Mouse (Mus musculus) lung, postnatal 0 days (tissue): ENCODE data around the gene Serinc5. TPM values are rescaled to one million over a fixed set of nuclear protein-coding genes. Genes with fewer than 3 reads are reported as not detected.

Experiments
- ATAC-seq: fragments of 200-750 bp; cut with Nextera tagmentation; 2 replicates; pipeline ENCODE4 v1.8.0; 2017; ENCODE audit warnings: moderate library complexity
- DNase-seq: peaks from one replicate; pipeline ENCODE4 v3.0.0-alpha.2; 2016; ENCODE audit warnings: low spot score
- H3K27ac ChIP-seq: fragments of 300-500 bp; sonication (generic); 2 replicates; pipeline ENCODE4 v1.5.1; 2014; ENCODE audit warnings: antibody characterized with exemption, mild to moderate bottlenecking, low read length, mixed read lengths
- H3K27me3 ChIP-seq: fragments of 300-500 bp; sonication (generic); replicated peaks from 2 replicates; pipeline ENCODE4 v1.6.1; 2014; ENCODE audit warnings: low read length, mixed read lengths; ENCODE audit not compliant: insufficient read depth
- H3K36me3 ChIP-seq: fragments of 300-500 bp; sonication (generic); 2 replicates; pipeline ENCODE4 v1.6.1; 2014; ENCODE audit warnings: low read length, mixed read lengths; ENCODE audit not compliant: insufficient read depth
- H3K4me1 ChIP-seq: fragments of 300-500 bp; sonication (generic); 2 replicates; pipeline ENCODE4 v1.6.1; 2014; ENCODE audit warnings: antibody characterized with exemption, low read depth, low read length, mixed read lengths; ENCODE audit not compliant: insufficient read depth
- H3K4me2 ChIP-seq: fragments of 300-500 bp; sonication (generic); replicated peaks from 2 replicates; pipeline ENCODE4 v1.6.1; 2014; ENCODE audit warnings: low read depth, mild to moderate bottlenecking, low read length, moderate library complexity, mixed read lengths
- H3K4me3 ChIP-seq: fragments of 300-500 bp; sonication (generic); 2 replicates; pipeline ENCODE4 v1.5.1; 2014; ENCODE audit warnings: low read depth, low read length
- H3K9ac ChIP-seq: fragments of 300-500 bp; sonication (generic); replicated peaks from 2 replicates; pipeline ENCODE4 v1.6.1; 2014; ENCODE audit warnings: low read depth, mild to moderate bottlenecking
- H3K9me3 ChIP-seq: fragments of 300-500 bp; sonication (generic); 2 replicates; pipeline ENCODE4 v1.6.1; 2016; ENCODE audit warnings: low read length, mixed read lengths
- CTCF ChIP-seq: IDR thresholded peaks from 2 replicates; pipeline ENCODE4 v1.5.1; 2016; ENCODE audit warnings: antibody characterized with exemption, mild to moderate bottlenecking
- EP300 ChIP-seq: IDR thresholded peaks from 2 replicates; pipeline ENCODE4 v1.6.1; 2016; ENCODE audit warnings: antibody characterized with exemption, mild to moderate bottlenecking, control low read depth
- WGBS: fragments of 180-500 bp; shearing (Covaris S2); extraction: QIAGEN DNeasy Blood & Tissue Kit; methylation state at CpG from one replicate; pipeline ENCODE4 v1.1.7; 2014; 5-methylcytosine and 5-hydroxymethylcytosine counted together
- polyA plus RNA-seq: library from polyadenylated mRNA; unstranded; fragments of >200 nt; fragmentation: Nextera tagmentation; extraction: Ambion mirVana; gene quantifications from 2 replicates; pipeline ENCODE4 v1.2.1, GENCODE M21; 2015

The Serinc5 gene
- polyA plus RNA-seq, 1 experiment from 2014 or later, result 21.4 TPM

- no peak for TF ChIP-seq EP300
- TF ChIP-seq CTCF, result no peak
- 0 out of 2 replicates have a peak overlapping the region, but pooled peaks have one; percentile 97 for H3K27ac ChIP-seq
- no peaks in the 10 kb centered on the region for H3K9me3 ChIP-seq
- no peaks in the 10 kb centered on the region for H3K27me3 ChIP-seq
- H3K4me3 ChIP-seq, result peak overlapping the region; percentile 85
- no peaks in the 10 kb centered on the region for H3K36me3 ChIP-seq
- 10% methylated on average over 7 of the region's 7 CpGs for whole genome bisulfite sequencing
- no peak for ATAC-seq
- H3K4me1 ChIP-seq, result peaks cover 12% of the 10 kb centered on the region; the same call in 1 of the 2 replicates
- no peak for DNase-seq
- H3K4me2 ChIP-seq, result peak overlapping the region; percentile 96
- H3K9ac ChIP-seq, result peak overlapping the region; percentile 76
Measured at GRCm38 (mm10) chr13:92611917-92612316, 1.0 kb downstream of the Serinc5 start.

GRCm38 (mm10) chr13:92613094-92613493, 2.2 kb downstream of the Serinc5 start:
- Histone ChIP-seq H3K9ac (no peak overlapping the region), H3K4me1 (peaks cover 12% of the 10 kb centered on the region; the same call in 1 of the 2 replicates), H3K27ac (no peak overlapping the region), H3K36me3 (no peaks in the 10 kb centered on the region), H3K4me2 (peak overlapping the region; percentile 96; the same call in 1 of the 2 replicates), H3K9me3 (no peaks in the 10 kb centered on the region), H3K4me3 (no peak overlapping the region), H3K27me3 (no peaks in the 10 kb centered on the region)
- TF ChIP-seq EP300, result no peak
- no peak for TF ChIP-seq CTCF
- peak; percentile 69 for DNase-seq
- ATAC-seq, result peak; percentile 20; the same call in 1 of the 2 replicates
- 55% methylated on average over 5 of the region's 5 CpGs for WGBS

GRCm38 (mm10) chr13:92615201-92615600, 4.3 kb downstream of the Serinc5 start:
- H3K9ac ChIP-seq, result no peak overlapping the region
- H3K27ac ChIP-seq, result no peak overlapping the region

GRCm38 (mm10) chr13:92616459-92616858, 5.6 kb downstream of the Serinc5 start:
- Histone ChIP-seq H3K4me1 (peaks cover 8% of the 10 kb centered on the region; the same call in 1 of the 2 replicates), H3K36me3 (no peaks in the 10 kb centered on the region), H3K9me3 (no peaks in the 10 kb centered on the region), H3K4me3 (no peak overlapping the region), H3K27ac (no peak overlapping the region), H3K4me2 (no peak overlapping the region), H3K27me3 (no peaks in the 10 kb centered on the region), H3K9ac (no peak overlapping the region)
- 63% methylated on average over 8 of the region's 8 CpGs for WGBS
- TF ChIP-seq CTCF, result no peak
- no peak for TF ChIP-seq EP300
- ATAC-seq (no peak), DNase-seq (no peak)

More at GRCm38 (mm10) chr13:92615201-92615600, 4.3 kb downstream of the Serinc5 start:
- H3K4me2 ChIP-seq, result no peak overlapping the region
- DNase-seq, result no peak
- ATAC-seq, result no peak
- no peak overlapping the region for H3K4me3 ChIP-seq
- no peaks in the 10 kb centered on the region for H3K27me3 ChIP-seq
- WGBS, result 85% methylated on average over 5 of the region's 5 CpGs
- peaks cover 8% of the 10 kb centered on the region; the same call in 1 of the 2 replicates for H3K4me1 ChIP-seq
- TF ChIP-seq CTCF (no peak), EP300 (no peak)
- H3K9me3 ChIP-seq, result no peaks in the 10 kb centered on the region
- no peaks in the 10 kb centered on the region for H3K36me3 ChIP-seq

GRCm38 (mm10) chr13:92626196-92626595, 15.3 kb downstream of the Serinc5 start:
- Histone ChIP-seq H3K27me3 (no peaks in the 10 kb centered on the region), H3K9me3 (no peaks in the 10 kb centered on the region), H3K4me2 (no peak overlapping the region), H3K4me1 (no peaks in the 10 kb centered on the region), H3K4me3 (no peak overlapping the region), H3K27ac (no peak overlapping the region), H3K36me3 (no peaks in the 10 kb centered on the region; the same call in 1 of the 2 replicates), H3K9ac (no peak overlapping the region)
- ATAC-seq, result no peak
- WGBS, result 100% methylated on average over 1 of the region's 1 CpGs
- DNase-seq, result no peak
- no peak for TF ChIP-seq EP300
- TF ChIP-seq CTCF, result no peak

GRCm38 (mm10) chr13:92626725-92627124, 15.8 kb downstream of the Serinc5 start:
- Histone ChIP-seq H3K4me3 (no peak overlapping the region), H3K36me3 (no peaks in the 10 kb centered on the region; the same call in 1 of the 2 replicates), H3K9me3 (no peaks in the 10 kb centered on the region), H3K9ac (no peak overlapping the region), H3K27me3 (no peaks in the 10 kb centered on the region), H3K4me2 (no peak overlapping the region), H3K4me1 (peaks cover 3% of the 10 kb centered on the region; the same call in 1 of the 2 replicates), H3K27ac (no peak overlapping the region)
- DNase-seq (no peak), ATAC-seq (no peak)
- 97% methylated on average over 5 of the region's 5 CpGs for WGBS
- TF ChIP-seq EP300 (no peak), CTCF (no peak)
